Mouse (Mus musculus) kidney, embryonic 15.5 days (tissue): ENCODE results near the gene Espl1. TPM values are rescaled to one million over a fixed set of nuclear protein-coding genes. Genes with fewer than 3 reads are reported as not detected.

Experiments
- ATAC-seq: fragments of 200-750 bp; cut with Nextera tagmentation; replicated peaks from 2 replicates; pipeline ENCODE4 v1.8.0; 2017; ENCODE audit warnings: moderate TSS enrichment; ENCODE audit not compliant: low FRiP score
- H3K27ac ChIP-seq: fragments of 300-500 bp; sonication (generic); 2 replicates; pipeline ENCODE4 v1.5.1; 2015; ENCODE audit warnings: mild to moderate bottlenecking, inconsistent platforms
- H3K27me3 ChIP-seq: fragments of 300-500 bp; sonication (generic); 2 replicates; pipeline ENCODE4 v1.6.1; 2015; ENCODE audit warnings: inconsistent platforms
- H3K36me3 ChIP-seq: fragments of 300-500 bp; sonication (generic); 2 replicates; pipeline ENCODE4 v1.6.1; 2015; ENCODE audit warnings: inconsistent platforms
- H3K4me1 ChIP-seq: fragments of 300-500 bp; sonication (generic); 2 replicates; pipeline ENCODE4 v1.6.1; 2015; ENCODE audit warnings: inconsistent platforms
- H3K4me2 ChIP-seq: fragments of 300-500 bp; sonication (generic); 2 replicates; pipeline ENCODE4 v1.6.1; 2015; ENCODE audit warnings: moderate library complexity, mild to moderate bottlenecking, inconsistent platforms
- H3K4me3 ChIP-seq: fragments of 300-500 bp; sonication (generic); replicated peaks from 2 replicates; pipeline ENCODE4 v1.5.1; 2015; ENCODE audit warnings: mild to moderate bottlenecking, inconsistent platforms
- H3K9ac ChIP-seq: fragments of 300-500 bp; sonication (generic); 2 replicates; pipeline ENCODE4 v1.6.1; 2015; ENCODE audit warnings: mild to moderate bottlenecking, inconsistent platforms
- H3K9me3 ChIP-seq: fragments of 300-500 bp; sonication (generic); replicated peaks from 2 replicates; pipeline ENCODE4 v1.6.1; 2016; ENCODE audit warnings: inconsistent platforms
- WGBS: fragments of 180-500 bp; shearing (Covaris S2); methylation state at CpG from one replicate; pipeline ENCODE4 v1.1.7; 2015; ENCODE audit warnings: mixed read lengths; 5-methylcytosine and 5-hydroxymethylcytosine counted together
- polyA plus RNA-seq: library from polyadenylated mRNA; unstranded; fragments of >200 nt; fragmentation: Nextera tagmentation; extraction: Ambion mirVana; gene quantifications from 2 replicates; pipeline ENCODE4 v1.2.1, GENCODE M21; 2015

The Espl1 gene
- polyA plus RNA-seq, 1 experiment from 2014 or later, result 31.0 TPM

- peak; percentile 38 for ATAC-seq
- Histone ChIP-seq H3K27me3 (0 out of 2 replicates have a peak, but pooled peaks cover 7% of the 10 kb centered on the region), H3K4me2 (peak within 1 kb of the TSS; percentile 94), H3K4me1 (peaks cover 51% of the 10 kb centered on the region), H3K4me3 (peak within 1 kb of the TSS; percentile 68), H3K36me3 (no peaks in the 10 kb centered on the region), H3K27ac (peak within 1 kb of the TSS; percentile 73), H3K9me3 (no peaks in the 10 kb centered on the region), H3K9ac (peak within 1 kb of the TSS; percentile 74)
- WGBS, result 2% methylated on average over 41 of the region's 46 CpGs
These were observed 38.6 kb upstream of the Espl1 start, which contains the start of gene Rarg for GRCm38 (mm10) chr15:102257202-102258075. Rarg (minus strand) TSS chr15:102257517.

DNA sequence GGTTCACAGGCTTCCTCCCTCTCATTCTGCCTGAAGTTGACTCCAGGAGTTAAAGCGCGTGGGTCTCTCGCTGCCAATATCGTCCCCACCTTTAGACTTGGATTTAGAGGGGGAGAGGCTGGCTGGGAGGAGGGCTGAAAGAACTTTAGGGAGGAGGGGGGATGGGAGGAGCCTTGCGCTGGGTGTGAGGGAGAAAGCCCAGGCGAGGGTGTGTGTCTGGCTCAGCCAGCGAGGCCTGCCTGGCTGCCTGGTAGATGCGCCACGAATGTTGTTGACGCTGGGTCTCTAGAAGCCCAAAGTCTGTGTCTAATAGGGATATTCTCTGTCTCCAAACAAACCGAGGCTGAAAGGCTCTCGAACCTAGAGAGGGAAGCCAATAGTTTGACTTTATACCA, 38.0 kb upstream of the Espl1 start:
- 12% methylated on average over 12 of the region's 12 CpGs for WGBS

DNA sequence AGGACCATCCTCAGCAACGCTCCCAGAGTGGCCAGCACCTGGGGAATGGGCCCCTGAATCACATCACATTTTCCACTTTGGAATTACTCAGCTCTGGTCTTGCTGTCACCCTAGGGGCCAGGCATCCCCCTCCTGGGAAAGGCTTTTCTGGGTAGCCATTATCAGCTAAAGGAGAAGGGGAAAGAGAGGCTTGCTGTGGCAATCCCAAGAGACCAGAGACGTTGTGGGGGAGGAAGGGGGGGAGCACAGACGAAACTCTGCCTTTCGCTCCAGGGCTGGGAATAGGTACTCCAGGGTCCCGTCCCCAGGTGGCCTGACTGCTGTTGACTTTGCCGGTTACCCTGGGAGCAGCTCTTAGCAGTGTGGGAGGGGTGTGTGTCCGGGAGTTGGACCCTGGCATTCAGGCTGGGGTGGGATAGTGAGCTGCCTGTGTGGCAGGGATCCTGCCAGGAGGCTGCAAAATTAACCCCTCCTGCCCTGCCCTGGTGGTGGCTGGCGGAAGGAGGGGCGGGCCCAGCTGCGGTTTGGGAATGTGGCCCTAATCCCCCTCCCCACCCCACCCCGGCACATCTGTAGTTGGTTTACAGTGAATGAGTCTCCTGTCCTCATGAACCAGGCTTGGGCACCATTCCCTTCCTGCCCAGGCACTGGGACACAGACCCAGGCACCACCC, 37.3 kb upstream of the Espl1 start:
- 0 out of 2 replicates have a peak overlapping the region, but pooled peaks have one; percentile 15 for H3K9ac ChIP-seq
- H3K27ac ChIP-seq, result peak overlapping the region; percentile 73
- H3K9me3 ChIP-seq, result no peaks in the 10 kb centered on the region
- peaks cover 59% of the 10 kb centered on the region for H3K4me1 ChIP-seq
- 33% methylated on average over 11 of the region's 11 CpGs for WGBS
- H3K36me3 ChIP-seq, result no peaks in the 10 kb centered on the region
- ATAC-seq, result no peak
- H3K4me3 ChIP-seq, result no peak overlapping the region
- 0 out of 2 replicates have a peak, but pooled peaks cover 7% of the 10 kb centered on the region for H3K27me3 ChIP-seq
- peak overlapping the region; percentile 94 for H3K4me2 ChIP-seq

More for the DNA sequence above, 38.0 kb upstream of the Espl1 start:
- Histone ChIP-seq H3K9me3 (no peaks in the 10 kb centered on the region), H3K36me3 (no peaks in the 10 kb centered on the region), H3K9ac (peak overlapping the region; percentile 74; the same call in 1 of the 2 replicates), H3K4me2 (peak overlapping the region; percentile 94), H3K27me3 (0 out of 2 replicates have a peak, but pooled peaks cover 7% of the 10 kb centered on the region), H3K27ac (peak overlapping the region; percentile 73), H3K4me3 (peak overlapping the region; percentile 68), H3K4me1 (peaks cover 57% of the 10 kb centered on the region)
- ATAC-seq, result peak; percentile 40; the same call in 1 of the 2 replicates

- no peak overlapping the region for H3K27ac ChIP-seq
- H3K9ac ChIP-seq, result no peak overlapping the region
- H3K36me3 ChIP-seq, result no peaks in the 10 kb centered on the region
- H3K27me3 ChIP-seq, result 0 out of 2 replicates have a peak, but pooled peaks cover 3% of the 10 kb centered on the region
- peaks cover 31% of the 10 kb centered on the region for H3K4me1 ChIP-seq
- no peak overlapping the region for H3K4me3 ChIP-seq
- ATAC-seq, result no peak
- H3K4me2 ChIP-seq, result no peak overlapping the region
- no peaks in the 10 kb centered on the region for H3K9me3 ChIP-seq
- 44% methylated on average over 7 of the region's 7 CpGs for WGBS
These were observed 33.5 kb upstream of the Espl1 start for GRCm38 (mm10) chr15:102262582-102262981.

GRCm38 (mm10) chr15:102263037-102263436, 33.0 kb upstream of the Espl1 start:
- Histone ChIP-seq H3K4me1 (peaks cover 26% of the 10 kb centered on the region), H3K27me3 (0 out of 2 replicates have a peak, but pooled peaks cover 3% of the 10 kb centered on the region), H3K27ac (no peak overlapping the region), H3K36me3 (no peaks in the 10 kb centered on the region), H3K9me3 (no peaks in the 10 kb centered on the region), H3K4me2 (no peak overlapping the region), H3K9ac (no peak overlapping the region), H3K4me3 (no peak overlapping the region)
- ATAC-seq, result no peak
- WGBS, result 82% methylated on average over 2 of the region's 2 CpGs

DNA sequence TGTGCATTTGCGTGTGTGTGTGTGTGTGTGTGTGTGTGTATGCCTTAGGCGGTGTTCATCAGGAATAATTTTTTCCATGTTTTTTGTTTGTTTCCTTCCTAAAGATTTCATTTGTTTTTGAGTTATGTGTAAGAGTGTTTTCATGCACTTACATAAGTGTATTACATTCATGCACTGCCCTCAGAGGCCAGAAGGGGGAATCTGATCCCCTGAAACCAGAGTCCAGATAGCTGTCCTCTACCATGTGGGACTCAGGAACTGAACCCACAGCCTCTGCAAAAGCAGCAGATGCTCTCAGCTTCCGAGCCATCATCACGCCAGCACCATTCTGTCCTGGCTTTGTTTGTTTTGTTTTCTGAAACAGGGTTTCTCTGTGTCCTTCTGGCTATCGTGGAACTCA, 30.5 kb upstream of the Espl1 start:
- no peaks in the 10 kb centered on the region for H3K9me3 ChIP-seq
- H3K4me2 ChIP-seq, result no peak overlapping the region
- H3K9ac ChIP-seq, result no peak overlapping the region
- H3K36me3 ChIP-seq, result no peaks in the 10 kb centered on the region
- H3K4me3 ChIP-seq, result no peak overlapping the region
- 0 out of 2 replicates have a peak, but pooled peaks cover 8% of the 10 kb centered on the region for H3K27me3 ChIP-seq
- H3K4me1 ChIP-seq, result peaks cover 18% of the 10 kb centered on the region
- H3K27ac ChIP-seq, result no peak overlapping the region
- WGBS, result 91% methylated on average over 5 of the region's 5 CpGs
- ATAC-seq, result no peak

DNA sequence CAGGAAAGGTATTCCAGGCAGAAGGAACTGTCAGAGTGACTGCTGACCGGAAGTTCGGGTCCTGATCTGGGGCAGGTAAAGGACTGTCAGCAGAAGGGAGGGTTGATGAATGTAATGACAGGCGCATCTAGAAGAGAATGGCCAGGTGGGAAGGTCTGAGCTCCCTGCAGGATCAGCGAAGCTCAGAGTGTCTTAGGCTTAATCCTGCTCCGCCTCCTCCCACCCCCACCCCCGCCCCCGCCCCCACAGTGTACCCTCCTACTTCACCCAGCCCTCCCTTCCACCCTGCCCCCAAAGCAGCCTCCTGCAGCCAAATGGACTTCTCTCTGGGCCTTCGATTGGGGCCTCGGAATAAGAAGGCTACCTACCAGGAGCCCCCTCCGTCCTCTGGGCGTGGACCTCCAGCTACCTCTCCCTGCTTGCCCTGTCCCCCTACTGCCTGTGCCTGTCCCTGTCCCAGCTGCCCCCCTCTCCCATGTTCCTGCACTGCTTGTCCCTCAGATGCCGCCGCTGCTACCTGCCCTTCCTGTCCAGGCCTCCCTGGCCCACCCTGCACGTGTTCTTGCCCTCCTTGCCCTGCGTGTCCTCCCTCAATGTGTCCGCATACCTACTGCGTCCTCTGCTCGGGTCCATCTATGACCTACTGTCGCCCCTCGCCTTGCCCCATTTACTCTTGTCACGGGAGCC, 25.6 kb upstream of the Espl1 start, which contains the start of gene Gm9918:
Gm9918 (plus strand) TSS at position 290 of the 687 bp plus-strand sequence.
- peak within 1 kb of the TSS; percentile 33 for H3K4me3 ChIP-seq
- WGBS, result 6% methylated on average over 21 of the region's 21 CpGs
- H3K4me1 ChIP-seq, result peaks cover 19% of the 10 kb centered on the region
- peak within 1 kb of the TSS; percentile 62 for H3K4me2 ChIP-seq
- H3K27ac ChIP-seq, result peak within 1 kb of the TSS; percentile 54
- no peaks in the 10 kb centered on the region for H3K36me3 ChIP-seq
- H3K27me3 ChIP-seq, result 0 out of 2 replicates have a peak, but pooled peaks cover 5% of the 10 kb centered on the region
- H3K9ac ChIP-seq, result peak within 1 kb of the TSS; percentile 35; the same call in 1 of the 2 replicates
- ATAC-seq, result peak; percentile 54
- H3K9me3 ChIP-seq, result no peaks in the 10 kb centered on the region

- 39% methylated on average over 3 of the region's 3 CpGs for WGBS
- Histone ChIP-seq H3K9ac (no peak overlapping the region), H3K4me1 (peaks cover 19% of the 10 kb centered on the region), H3K27me3 (0 out of 2 replicates have a peak, but pooled peaks cover 5% of the 10 kb centered on the region), H3K4me3 (no peak overlapping the region), H3K27ac (peak overlapping the region; percentile 54; the same call in 1 of the 2 replicates), H3K4me2 (peak overlapping the region; percentile 62), H3K36me3 (no peaks in the 10 kb centered on the region), H3K9me3 (no peaks in the 10 kb centered on the region)
- no peak for ATAC-seq
These were observed 24.6 kb upstream of the Espl1 start for GRCm38 (mm10) chr15:102271441-102271840.

DNA sequence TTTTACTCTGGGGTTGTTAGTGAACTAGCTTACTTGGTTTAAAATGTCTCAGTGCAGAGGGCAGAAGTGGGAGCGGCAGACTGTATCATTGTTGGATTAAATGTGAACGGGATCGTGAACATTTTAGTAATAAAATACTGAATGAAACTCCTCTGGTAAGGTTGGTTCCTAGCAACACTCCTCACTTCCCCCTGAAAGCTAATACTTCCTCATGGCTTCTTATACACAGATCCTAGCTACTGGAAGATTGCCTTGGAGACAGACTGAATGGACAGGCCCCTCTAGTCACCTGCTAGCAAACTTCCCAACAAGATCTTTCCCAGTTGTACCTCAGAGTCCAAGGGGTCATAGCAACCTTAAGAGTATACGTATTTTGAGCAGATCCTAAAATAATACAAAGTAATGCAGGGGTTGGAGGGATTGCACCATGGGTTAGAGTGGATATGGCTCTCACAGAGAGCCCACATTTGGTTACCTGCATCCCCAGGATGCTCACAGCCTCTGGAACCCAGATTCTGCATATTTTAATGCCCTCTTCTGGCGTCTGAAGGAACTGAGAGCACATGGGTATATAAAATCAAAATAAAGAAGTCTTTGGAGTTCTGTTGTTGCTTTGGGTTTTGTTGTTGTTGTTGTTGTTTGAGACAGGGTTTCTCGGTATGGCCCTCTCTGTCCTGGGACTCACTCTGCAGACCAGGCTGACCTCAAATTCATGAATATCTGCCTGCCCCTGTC, 21.9 kb upstream of the Espl1 start:
- ATAC-seq, result no peak
- H3K9me3 ChIP-seq, result no peaks in the 10 kb centered on the region
- no peak overlapping the region for H3K27ac ChIP-seq
- no peak overlapping the region for H3K9ac ChIP-seq
- H3K27me3 ChIP-seq, result 0 out of 2 replicates have a peak, but pooled peaks cover 5% of the 10 kb centered on the region
- no peak overlapping the region for H3K4me2 ChIP-seq
- no peaks in the 10 kb centered on the region for H3K36me3 ChIP-seq
- H3K4me3 ChIP-seq, result no peak overlapping the region
- peaks cover 24% of the 10 kb centered on the region for H3K4me1 ChIP-seq
- WGBS, result 74% methylated on average over 6 of the region's 6 CpGs

DNA sequence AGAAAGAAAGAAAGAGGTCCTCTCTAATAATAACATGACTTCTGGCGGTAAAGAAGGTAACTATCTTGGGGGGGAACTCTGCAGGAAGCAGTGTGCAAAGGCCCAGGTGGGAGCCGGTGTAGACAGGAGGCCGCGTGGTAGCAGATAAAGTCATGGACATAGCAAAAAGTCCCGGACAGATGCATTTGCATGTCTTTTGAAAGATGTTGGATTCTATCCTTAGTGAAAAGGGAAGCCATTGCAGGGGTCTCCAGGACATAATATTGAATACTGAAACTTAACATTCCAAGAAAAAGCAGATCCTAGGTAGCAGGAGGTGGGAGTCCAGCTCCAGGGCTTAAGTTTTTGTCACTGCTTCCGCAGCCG, 17.4 kb upstream of the Espl1 start:
- 31% methylated on average over 7 of the region's 7 CpGs for WGBS
- H3K27ac ChIP-seq, result peak overlapping the region; percentile 95
- no peak for ATAC-seq
- peaks cover 28% of the 10 kb centered on the region for H3K36me3 ChIP-seq
- H3K4me2 ChIP-seq, result peak overlapping the region; percentile 87
- H3K4me1 ChIP-seq, result peaks cover 24% of the 10 kb centered on the region
- H3K4me3 ChIP-seq, result peak overlapping the region; percentile 97
- H3K9me3 ChIP-seq, result no peaks in the 10 kb centered on the region
- no peaks in the 10 kb centered on the region for H3K27me3 ChIP-seq
- H3K9ac ChIP-seq, result peak overlapping the region; percentile 81
